ENCODE assay signal across 9 mouse cellular contexts in genomic region chr6:97006513-97007094, GRCm38 (mm10). TPM values are rescaled to one million over a fixed set of nuclear protein-coding genes. Genes with fewer than 3 reads are reported as not detected.
A peak's percentile ranks its signal among the peaks of the same experiment; 100 is the strongest.
DNase-seq lines count a peak whose midpoint lies in the region; TF ChIP-seq lines count a peak whose summit lies in the region.
"Had no signal": no experiment of that assay in that cellular context is flagged by ENCODE, and none has a peak within 500 bp of the region (broad histone marks: within the 10 kb centered on the region; RNA-seq: fewer than 3 reads in every experiment).

No protein-coding gene starts in this region.

- H3K9me3 ChIP-seq in E14TG2a.4 (ENCODE audit: low read length), result 0 out of 2 replicates have a peak, but pooled peaks cover 7% of the 10 kb centered on the region
- H3K9me3 ChIP-seq: lung, embryonic 15.5 days had no signal

- DNase-seq in heart, adult 18-20 months, result peak; percentile 30 to 67
- DNase-seq in heart, postnatal 25 days (ENCODE audit: low spot score), result no peak
- peak; percentile 37 for DNase-seq in brain, embryonic 18.5 days (ENCODE audit: low read depth, low spot score)
- peak; percentile 19 for DNase-seq in fibroblast of lung, adult 2 months (ENCODE audit: low read depth)
- DNase-seq in large intestine, adult 2 months (ENCODE audit: low read depth, low spot score), result peak; percentile 19
- DNase-seq in lung, postnatal 14 days, result peak; percentile 62
- DNase-seq in spleen, postnatal 36 days (ENCODE audit: low spot score in 2 of 2), result peak; percentile 6 to 9

- intact Hi-C loops in heart, postnatal 25 days (cut with DNase I), result loop anchor here (5.0 to 10.0 kb wide), 2 partner anchors 1782 to 1949 kb away; no protein-coding TSS in a partner anchor

- no peak overlapping the region for H3K4me3 ChIP-seq in E14TG2a.4 (replicated peaks; ENCODE audit: low read length)
- H3K4me3 ChIP-seq: lung, embryonic 15.5 days had no signal

- H3K36me3 ChIP-seq in E14TG2a.4 (ENCODE audit: insufficient read depth, low read length), result no peaks in the 10 kb centered on the region
- H3K36me3 ChIP-seq: lung, embryonic 15.5 days had no signal

- WGBS in large intestine, adult 2 months, result 28% methylated on average over 8 of the region's 8 CpGs

- H3K4me1 ChIP-seq in E14TG2a.4 (replicated peaks; ENCODE audit: low read depth, low read length), result peaks cover 4% of the 10 kb centered on the region
- H3K4me1 ChIP-seq: lung, embryonic 15.5 days had no signal

- peak; percentile 99 for TF ChIP-seq CTCF in E14TG2a.4 (conservative IDR thresholded peaks at IDR 0.05; ENCODE audit: low read length)

- no peaks in the 10 kb centered on the region for H3K27me3 ChIP-seq in E14TG2a.4 (ENCODE audit: insufficient read depth, low read length)

RNA-seq across cellular contexts. Expression of gene Fam19a4, which starts 53.6 kb away (rescaled TPM):
- not detected for total RNA-seq in heart, adult 18-20 months (2021)
- not detected for total RNA-seq in heart, postnatal 25 days (2021)
- polyA plus RNA-seq in large intestine, adult 2 months (2012; rRNA removed), result 0.04 TPM in 1 of 2 replicates, not detected in the other
